Mouse (Mus musculus): ENCODE measurements around the gene C2cd3. TPM values are rescaled to one million over a fixed set of nuclear protein-coding genes. Genes with fewer than 3 reads are reported as not detected.

The C2cd3 gene
- total RNA-seq, 1 experiment from 2014 or later = 14.5 TPM

DNA sequence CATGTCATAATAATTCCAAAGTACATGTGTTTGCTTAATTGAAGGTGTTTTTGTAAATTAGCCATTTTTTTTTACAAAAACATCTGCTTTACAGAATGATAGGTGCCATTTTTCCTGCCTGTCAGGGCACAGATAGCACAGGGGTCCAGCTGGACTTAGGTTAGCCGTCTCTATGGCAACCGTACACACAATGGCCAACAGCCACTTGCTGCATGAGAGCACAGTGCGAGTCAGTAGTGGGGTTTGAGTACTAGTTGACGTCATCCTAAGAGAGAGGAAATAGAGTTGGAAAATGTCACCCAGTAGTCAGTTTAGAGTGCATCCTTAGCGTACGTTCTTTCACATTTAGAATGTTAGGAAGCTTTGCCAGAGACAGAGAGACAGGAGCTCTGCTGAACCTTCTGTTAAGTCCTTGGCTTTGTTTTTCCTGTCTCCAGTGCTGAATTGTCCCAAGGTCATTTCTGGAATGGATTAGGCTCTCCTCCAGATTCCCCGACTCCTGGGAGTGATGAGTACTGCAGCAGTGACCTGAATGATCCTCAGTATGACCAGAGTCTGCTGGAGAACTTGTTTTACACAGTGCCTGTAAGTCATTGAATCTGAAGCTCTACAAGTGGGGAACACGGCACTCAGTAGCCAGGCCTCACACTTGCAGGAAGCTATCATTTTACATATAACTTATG is 27.3 kb downstream of the C2cd3 start:
- ATAC-seq (replicated peaks; ENCODE audit: insufficient number of reproducible peaks, low FRiP score, low TSS enrichment, poor library complexity, severe bottlenecking) = no peak

DNA sequence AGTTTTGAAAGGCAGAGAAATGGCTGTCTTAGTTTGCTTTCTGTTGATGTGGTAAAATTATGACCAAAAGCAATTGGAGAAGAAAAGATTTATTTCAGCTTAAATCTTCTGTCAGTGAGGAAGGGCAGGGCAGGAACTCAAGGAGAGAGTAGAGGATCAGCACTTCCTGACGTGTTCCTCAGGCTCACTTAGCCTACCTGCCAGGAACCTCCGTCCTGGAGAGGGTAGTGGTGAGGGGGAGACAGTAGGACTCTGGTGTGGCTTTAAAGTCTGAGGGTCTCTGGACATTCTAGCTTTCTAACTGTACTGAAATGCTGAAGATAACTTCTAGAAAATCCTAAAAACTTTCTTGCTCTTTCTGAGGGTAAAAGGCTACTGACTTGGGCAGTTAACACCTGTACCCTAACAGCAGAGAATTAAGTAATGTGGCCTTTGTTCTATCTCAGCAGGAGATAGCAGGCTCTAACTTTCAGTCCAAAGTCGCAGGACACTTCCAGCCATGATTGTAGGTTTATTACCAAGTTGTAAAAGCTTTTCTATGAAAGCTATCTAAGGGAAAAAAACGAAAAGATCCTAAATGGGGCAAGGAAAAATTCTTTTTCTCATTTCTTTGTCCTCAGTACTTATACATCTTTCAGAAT is 29.0 kb downstream of the C2cd3 start:
- no peak for ATAC-seq (replicated peaks; ENCODE audit: insufficient number of reproducible peaks, low FRiP score, low TSS enrichment, poor library complexity, severe bottlenecking)

DNA sequence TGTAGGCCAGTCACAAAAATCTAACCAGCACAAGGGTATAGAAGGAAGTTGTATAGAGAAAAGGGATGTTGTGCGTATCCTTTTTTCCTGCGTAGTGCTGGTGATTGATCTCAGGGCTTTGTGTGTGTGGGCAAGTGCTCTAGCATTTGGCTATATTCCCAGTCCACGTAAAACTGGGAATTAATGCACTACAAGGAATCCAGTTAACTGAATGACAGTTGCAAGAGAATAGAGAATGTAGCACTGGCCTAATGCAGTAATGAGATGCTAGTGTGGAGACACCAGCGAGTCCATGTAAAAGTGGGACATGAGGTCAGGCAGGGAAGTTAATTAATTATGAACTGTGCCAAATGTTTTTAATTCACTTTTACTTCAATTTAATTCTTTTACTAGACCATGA is 30.7 kb downstream of the C2cd3 start:
- ATAC-seq (replicated peaks; ENCODE audit: insufficient number of reproducible peaks, low FRiP score, low TSS enrichment, poor library complexity, severe bottlenecking) = no peak

DNA sequence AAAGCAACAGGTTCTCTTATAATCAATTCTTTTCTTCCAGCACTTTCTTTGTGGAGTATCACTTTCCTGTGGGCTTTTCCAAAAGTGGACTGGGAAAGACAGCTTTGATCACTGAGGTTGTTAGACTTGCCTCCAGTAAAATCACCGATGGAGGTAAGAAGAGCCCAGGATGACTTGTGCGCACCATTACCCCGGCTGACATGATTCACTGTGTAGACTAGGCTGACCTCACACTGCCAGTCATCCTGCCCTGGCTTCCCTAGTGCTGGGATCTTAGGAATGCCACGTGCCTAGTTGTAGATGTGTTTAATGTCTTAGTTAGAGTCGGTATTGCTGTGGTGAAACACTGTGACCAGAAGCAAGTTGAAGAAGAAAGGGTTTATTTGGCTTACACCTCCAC is 35.6 kb downstream of the C2cd3 start:
- no peak for ATAC-seq (replicated peaks; ENCODE audit: insufficient number of reproducible peaks, low FRiP score, low TSS enrichment, poor library complexity, severe bottlenecking)

DNA sequence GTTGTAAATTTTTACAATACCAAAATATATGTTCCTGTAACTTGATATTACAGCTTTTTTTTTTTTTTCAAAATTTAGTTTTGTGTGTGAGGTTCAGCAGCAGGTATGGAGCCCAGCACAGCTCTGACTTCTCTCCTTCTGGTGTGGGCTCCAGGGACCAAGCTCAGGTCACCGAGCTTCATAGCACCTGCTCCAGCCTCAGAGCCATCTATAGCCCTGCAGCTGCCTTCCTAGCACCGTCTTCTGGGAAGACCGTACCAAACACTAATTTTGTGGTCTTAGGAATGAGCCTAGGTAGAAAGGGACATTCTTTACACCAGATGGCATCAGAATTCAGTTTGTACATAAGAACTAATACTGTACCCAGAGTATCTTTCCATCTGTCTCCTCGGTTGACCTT is 36.7 kb downstream of the C2cd3 start:
- ATAC-seq (replicated peaks; ENCODE audit: insufficient number of reproducible peaks, low FRiP score, low TSS enrichment, poor library complexity, severe bottlenecking) = no peak

DNA sequence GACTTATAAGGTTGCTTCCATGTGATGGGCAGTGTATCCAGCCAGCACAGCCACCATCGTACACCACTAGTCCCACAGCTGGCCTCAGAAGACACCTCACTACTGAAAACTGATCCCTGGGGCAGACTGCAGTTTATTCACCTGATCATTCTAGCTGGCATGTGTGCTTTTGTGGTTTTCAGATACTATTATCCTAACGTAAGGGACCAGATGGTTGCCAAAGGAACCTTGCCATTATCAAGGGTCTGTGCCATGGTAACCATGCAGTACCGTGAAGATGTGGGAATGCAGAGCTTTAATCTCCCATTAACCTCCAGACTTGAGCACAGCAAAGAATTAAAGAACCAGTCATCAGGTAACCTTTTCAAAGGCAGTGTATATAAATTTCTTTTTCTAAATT is 53.8 kb downstream of the C2cd3 start:
- ATAC-seq (replicated peaks; ENCODE audit: insufficient number of reproducible peaks, low FRiP score, low TSS enrichment, poor library complexity, severe bottlenecking) = no peak

DNA sequence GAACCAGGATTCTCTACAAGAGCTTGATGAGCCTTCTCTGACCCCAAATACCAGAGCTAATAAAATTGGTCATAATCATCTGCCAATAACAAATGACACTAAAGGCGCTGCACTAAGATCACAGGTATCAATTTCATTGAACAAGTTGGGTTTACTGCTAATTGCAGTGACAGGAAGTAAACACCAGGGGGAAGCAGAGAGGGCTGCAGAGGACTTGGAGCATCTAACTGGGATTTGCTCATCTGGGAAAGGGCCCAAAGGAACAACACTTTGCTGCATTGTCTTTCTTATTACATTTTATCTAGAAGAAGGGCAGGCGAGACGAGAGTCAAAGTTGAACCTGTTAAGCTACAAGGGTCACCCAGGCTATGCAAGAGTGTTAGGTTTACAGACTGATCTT is 57.1 kb downstream of the C2cd3 start:
- no peak for ATAC-seq (replicated peaks; ENCODE audit: insufficient number of reproducible peaks, low FRiP score, low TSS enrichment, poor library complexity, severe bottlenecking)

DNA sequence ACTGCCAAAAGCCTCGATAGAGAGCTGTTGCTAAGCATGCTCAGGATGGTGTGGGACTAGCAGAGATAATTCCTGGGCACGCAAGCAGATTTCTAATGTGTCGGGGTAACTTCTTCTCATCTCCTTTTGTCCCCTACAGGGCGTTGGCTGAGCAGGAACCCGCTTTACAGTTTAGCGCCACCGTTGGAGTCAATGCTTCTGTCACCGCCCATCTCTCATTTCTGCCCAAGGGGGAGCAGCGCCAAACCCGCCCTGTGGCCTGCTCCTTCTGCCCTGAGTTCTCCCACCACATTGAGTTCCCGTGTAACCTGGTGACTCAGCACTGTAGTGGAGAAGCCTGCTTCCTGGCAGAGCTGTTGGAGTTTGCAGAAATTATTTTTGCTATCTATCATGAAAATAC is 57.9 kb downstream of the C2cd3 start:
- ATAC-seq (replicated peaks; ENCODE audit: insufficient number of reproducible peaks, low FRiP score, low TSS enrichment, poor library complexity, severe bottlenecking) = no peak

DNA sequence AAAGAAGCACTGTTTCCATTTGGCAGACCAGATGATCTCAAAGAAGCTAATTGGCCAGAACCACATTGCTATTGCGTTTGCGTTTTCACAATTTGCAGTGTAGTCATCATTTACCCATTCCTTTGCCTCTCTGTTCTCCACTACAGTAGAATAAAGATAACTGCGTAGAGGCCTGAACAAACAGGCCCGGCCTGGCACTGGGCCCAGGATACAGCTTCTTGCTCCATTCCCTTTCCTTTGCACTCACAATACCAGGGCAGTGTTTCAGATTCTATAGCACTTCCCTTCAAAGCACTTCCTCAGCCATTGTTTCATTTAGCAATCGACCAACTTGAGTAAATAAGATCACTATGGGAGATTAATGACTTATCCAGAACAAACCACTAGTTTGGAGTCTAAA is 59.1 kb downstream of the C2cd3 start:
- peak; percentile 84 for ATAC-seq (replicated peaks; ENCODE audit: insufficient number of reproducible peaks, low FRiP score, low TSS enrichment, poor library complexity, severe bottlenecking)

DNA sequence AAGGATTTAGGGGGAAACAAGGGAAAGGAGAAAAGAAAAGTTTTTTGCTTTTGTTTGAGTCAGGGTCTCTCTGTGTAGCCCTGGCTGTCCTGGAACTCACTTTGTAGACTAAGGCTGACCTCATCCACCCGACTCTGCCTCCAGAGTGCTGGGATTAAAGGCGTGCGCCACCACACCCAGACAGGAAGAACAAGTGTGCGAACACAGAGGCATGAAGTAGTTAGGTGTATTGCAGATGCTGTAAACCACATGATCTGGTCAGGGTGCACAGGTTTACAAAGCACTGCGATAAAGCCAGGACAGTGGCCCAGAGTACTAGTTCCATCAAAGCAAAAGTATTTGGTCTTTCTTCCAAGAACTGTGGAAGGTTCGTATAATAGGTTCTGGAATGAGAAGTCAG is 61.3 kb downstream of the C2cd3 start:
- no peak for ATAC-seq (replicated peaks; ENCODE audit: insufficient number of reproducible peaks, low FRiP score, low TSS enrichment, poor library complexity, severe bottlenecking)

DNA sequence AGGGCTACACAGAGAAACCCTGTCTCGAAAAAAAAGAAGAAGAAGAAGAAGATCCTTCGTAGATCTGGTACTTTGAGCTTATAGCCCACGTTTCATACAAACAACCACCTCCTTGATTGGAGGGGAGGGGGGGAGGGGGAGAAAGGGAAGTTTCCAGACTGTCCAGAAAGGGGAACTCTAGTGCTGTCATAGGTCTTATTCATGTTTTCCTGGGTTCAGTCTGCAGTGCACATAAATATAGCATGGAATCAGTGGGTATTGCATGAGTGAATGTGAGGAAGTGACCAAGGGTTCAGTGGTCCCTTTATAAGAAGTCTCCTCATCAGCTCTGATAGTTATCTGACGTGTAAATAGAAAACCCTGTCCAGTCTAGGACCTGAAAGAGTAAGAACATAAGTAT is 71.7 kb downstream of the C2cd3 start:
- ATAC-seq (replicated peaks; ENCODE audit: insufficient number of reproducible peaks, low FRiP score, low TSS enrichment, poor library complexity, severe bottlenecking) = peak; percentile 94

DNA sequence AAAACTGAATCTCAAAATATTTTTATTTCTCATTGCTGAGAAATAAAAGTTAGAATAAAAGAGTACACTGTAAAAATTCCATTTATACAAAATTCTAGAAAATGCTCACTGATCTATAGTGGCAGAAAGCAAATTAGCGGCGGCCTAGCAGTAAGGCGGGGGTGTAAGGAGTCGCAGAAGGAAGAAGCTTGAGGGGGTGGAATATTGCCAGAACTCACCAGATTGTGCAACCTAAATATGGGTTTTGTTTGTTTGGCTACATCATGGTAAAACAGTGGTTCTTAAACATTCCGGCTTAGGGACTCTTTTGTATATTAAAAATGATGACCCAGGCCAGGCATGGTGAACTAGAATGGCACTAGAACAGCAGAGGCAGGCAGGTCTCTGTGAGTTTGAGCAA is 74.2 kb downstream of the C2cd3 start:
- ATAC-seq (replicated peaks; ENCODE audit: insufficient number of reproducible peaks, low FRiP score, low TSS enrichment, poor library complexity, severe bottlenecking) = no peak

DNA sequence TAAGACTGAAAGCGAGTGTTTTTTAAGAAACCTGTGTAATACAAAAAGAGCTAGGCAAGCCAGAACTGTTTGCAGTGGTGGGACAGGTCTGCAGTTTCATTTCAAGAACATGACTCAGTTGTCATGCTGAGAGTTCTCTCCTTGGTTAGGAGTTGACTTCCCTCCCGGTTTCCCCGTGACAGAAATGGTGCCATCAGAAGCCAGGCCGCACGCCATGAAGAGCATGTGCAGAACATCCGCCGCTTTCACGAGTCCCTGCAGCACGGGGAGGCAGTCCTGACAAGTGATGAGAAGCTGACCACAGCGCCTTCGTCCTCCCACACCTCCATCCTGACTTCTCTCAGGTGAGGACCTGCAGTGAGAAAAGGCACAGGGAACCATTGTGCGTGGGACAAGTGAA is 76.5 kb downstream of the C2cd3 start:
- no peak for ATAC-seq (replicated peaks; ENCODE audit: insufficient number of reproducible peaks, low FRiP score, low TSS enrichment, poor library complexity, severe bottlenecking)

DNA sequence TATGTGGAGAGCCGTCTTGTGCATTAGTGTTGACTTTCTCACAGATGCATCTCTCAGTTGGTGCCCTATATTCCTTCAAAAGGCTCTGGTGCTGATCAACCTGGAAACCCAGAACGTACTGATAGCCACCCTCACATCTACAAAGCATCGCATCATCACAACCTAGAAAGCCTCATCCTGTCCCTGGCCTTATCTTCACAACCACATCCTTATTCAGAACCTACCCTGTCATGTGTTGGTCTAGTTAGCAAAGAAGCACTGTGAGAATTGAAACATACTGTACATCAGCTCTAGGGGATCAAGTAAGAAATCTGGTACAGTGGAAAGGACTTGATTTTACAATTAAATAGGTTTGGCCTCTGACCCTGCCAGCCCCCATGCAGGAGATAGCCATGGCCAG is 77.0 kb downstream of the C2cd3 start:
- ATAC-seq (replicated peaks; ENCODE audit: insufficient number of reproducible peaks, low FRiP score, low TSS enrichment, poor library complexity, severe bottlenecking) = peak; percentile 45; the same call in 1 of the 2 replicates

DNA sequence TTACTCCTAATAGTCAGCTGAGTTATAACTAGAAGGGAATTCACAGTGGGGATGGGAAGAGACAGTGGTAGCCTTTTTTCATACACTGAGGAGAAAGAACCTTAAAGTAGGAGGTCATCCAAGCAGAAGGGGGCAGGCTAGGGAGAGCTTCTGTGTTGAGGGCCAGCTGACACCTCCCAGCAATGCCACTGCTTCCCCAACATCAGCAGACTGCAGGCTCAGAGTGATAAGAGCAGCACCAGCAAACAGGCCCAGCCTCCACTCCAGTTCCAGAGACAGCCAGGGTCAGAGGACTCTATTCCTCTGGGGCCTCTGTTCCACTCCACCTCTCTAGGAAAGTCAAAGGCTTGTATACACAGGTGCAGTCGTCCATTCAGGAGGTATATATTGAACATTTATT is 86.1 kb downstream of the C2cd3 start:
- no peak for ATAC-seq (replicated peaks; ENCODE audit: insufficient number of reproducible peaks, low FRiP score, low TSS enrichment, poor library complexity, severe bottlenecking)

DNA sequence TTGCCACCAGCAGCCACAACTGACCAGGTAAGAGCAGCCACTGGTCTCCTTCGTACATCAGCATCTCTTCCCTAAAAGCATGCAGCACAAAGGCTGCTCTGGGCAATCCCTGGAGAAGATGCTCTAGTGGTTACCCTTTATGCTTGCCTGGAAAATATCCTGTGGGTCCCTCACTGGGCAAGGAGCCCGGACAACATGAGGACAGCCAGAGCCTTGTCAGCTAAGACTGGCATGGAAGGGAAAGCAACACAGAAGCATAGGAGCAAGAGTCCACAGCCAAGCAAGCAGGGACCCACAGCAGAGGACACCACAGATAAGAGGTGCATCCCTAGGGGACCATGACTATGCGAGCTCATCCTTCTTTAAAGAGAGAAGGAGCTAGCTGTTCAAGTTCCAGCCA is 87.8 kb downstream of the C2cd3 start:
- no peak for ATAC-seq (replicated peaks; ENCODE audit: insufficient number of reproducible peaks, low FRiP score, low TSS enrichment, poor library complexity, severe bottlenecking)

DNA sequence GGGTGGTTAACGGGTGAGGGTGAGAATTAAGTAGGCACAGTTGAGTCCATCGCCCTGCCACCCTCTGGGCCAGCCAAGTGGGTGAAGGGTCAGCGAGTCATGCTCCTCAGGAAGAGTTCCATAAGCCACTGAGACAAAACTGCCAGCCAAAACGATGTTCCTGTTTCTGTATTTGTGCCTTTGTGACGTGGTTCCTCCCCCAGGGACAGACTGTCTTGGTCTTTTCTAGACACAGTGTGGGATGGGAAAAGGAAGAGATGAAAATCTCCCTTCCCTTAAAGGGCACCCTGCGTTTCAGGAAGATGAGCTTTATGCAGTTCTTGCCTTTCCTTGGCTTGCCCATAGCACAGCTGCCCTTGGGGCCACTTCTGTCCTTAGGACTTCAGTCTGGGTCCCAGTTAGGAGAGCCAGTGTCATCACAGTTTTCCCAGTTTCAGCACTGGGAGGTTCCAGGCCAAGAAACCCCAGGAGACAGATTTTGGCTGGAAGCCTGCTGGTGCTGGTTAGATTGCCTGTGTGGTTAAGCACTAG is 89.7 kb downstream of the C2cd3 start:
- ATAC-seq (replicated peaks; ENCODE audit: insufficient number of reproducible peaks, low FRiP score, low TSS enrichment, poor library complexity, severe bottlenecking) = peak; percentile 90

DNA sequence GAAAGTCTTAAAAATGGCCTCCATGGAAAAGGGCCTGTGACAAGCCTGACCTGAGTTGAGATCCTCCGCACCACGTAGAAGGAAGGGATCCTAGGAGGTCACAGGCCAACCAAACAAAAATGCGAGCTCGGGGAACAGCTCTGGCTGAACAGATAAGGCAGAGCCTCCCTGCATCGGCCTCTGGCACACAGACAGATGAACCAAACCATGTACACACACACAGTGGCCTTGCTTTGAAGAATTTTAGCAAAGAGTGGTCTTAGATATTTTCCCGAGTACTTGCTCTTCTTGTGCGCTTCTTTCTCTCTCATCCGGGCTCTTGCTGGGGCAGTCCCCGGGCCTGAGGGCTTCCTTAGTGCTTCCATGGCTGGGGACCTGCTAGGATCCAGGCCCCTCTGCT is 91.2 kb downstream of the C2cd3 start:
- no peak for ATAC-seq (replicated peaks; ENCODE audit: insufficient number of reproducible peaks, low FRiP score, low TSS enrichment, poor library complexity, severe bottlenecking)

DNA sequence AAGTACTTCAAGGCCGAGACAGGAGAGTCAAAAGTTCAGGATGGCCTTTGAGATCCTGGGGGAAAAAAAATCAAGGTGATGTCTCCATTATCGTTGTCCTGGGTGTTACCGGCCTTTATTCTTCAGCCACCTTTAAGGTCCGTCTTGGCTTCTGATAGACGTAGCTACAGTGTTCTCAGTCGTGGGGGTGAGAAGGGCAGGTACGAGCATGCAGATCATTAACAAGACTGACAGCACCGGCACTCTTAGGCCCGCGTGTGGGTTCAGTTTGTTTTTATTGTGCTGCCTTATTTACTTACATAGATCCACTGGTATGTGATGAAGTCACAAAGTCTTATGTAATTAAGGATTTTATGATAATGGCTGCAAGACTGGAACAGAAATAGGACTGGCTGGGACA is 91.7 kb downstream of the C2cd3 start:
- no peak for ATAC-seq (replicated peaks; ENCODE audit: insufficient number of reproducible peaks, low FRiP score, low TSS enrichment, poor library complexity, severe bottlenecking)

DNA sequence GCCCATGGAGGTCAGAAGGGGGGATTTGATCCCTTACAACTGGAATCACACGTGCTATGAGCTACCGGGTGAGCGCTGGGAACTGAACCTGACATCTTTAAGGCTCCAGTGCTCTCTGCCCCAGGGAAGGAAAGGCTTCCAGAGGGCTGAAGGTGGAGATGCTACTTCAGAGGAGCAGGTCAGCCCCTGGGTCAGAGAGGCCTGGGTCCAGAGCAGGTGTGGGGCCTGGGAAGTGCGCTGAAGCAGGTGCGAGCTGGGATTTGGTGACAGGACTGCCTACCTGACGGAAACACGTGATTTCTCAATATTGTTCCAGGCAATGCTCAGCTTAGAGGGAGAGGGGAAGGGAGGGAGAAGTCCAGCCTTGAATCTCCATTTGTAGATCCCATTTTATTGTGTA is 92.2 kb downstream of the C2cd3 start:
- no peak for ATAC-seq (replicated peaks; ENCODE audit: insufficient number of reproducible peaks, low FRiP score, low TSS enrichment, poor library complexity, severe bottlenecking)
